Mouse (Mus musculus) myocyte (in vitro differentiated cells): ENCODE measurements around the gene Ntsr1.

Experiments used
- E2F4 ChIP-seq: IDR thresholded peaks from one replicate; pipeline ENCODE4 v1.6.1; 2011; ENCODE audit warnings: mild to moderate bottlenecking, control low read depth, moderate library complexity; ENCODE audit not compliant: insufficient read depth
- MAX ChIP-seq: IDR thresholded peaks from one replicate; pipeline ENCODE4 v1.6.1; 2011; ENCODE audit warnings: low read depth, mild to moderate bottlenecking, control low read depth
- POLR2A ChIP-seq: IDR thresholded peaks from one replicate; pipeline ENCODE4 v1.6.1; 2011; ENCODE audit warnings: low read depth, mild to moderate bottlenecking, control low read depth, moderate library complexity; ENCODE audit not compliant: insufficient read length
- TCF12 ChIP-seq: IDR thresholded peaks from one replicate; pipeline ENCODE4 v1.6.1; 2011; ENCODE audit warnings: mild to moderate bottlenecking, control low read depth; ENCODE audit not compliant: poor library complexity, insufficient read depth, severe bottlenecking
- TCF3 ChIP-seq: IDR thresholded peaks from one replicate; pipeline ENCODE4 v1.6.1; 2011; ENCODE audit warnings: low read depth, control low read depth; ENCODE audit not compliant: insufficient read length

DNA sequence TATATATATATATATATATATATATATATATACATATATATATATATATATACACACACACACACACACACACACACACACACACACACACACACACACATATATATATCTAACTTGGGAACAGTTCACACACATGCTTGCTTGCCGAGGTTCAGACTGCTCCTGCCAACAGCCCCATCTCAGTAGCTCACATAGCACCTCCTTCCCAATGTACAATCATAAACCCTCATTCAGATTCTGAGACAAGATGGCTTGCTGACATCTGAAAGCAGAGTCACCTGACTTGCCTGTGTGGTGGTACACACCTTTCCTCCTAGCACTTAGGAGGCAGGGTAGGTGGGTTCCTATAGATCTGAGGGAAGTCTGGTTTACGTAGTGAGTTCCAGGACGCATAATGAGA lies 52.6 kb downstream of the Ntsr1 start:
- TF ChIP-seq TCF12: no peak
- no peak for TF ChIP-seq POLR2A
- TF ChIP-seq E2F4: no peak
- no peak for TF ChIP-seq TCF3
- no peak for TF ChIP-seq MAX
